Mouse (Mus musculus): Measurements from ENCODE around the gene Igsf3.

DNA sequence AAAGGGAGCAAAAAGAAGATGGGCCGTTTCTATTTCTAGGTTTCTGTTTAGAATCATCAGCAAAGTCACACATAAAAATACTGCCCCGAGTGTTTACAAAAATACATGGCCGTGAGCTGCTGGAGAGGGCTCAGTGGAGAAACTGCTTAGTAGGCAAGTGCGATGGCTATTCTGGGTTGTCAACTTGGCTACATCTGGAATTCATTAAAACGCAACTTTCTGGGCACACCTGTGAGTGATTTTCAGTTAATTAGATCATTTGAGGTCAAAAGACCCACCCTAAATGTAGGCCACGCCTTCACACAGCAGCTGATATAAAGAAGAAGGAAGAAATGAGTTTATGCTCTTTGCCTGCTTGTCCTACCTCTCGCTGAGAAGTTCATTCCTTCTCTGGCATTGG, 48.3 kb upstream of the Igsf3 start:
- TF ChIP-seq POLR2A (IDR thresholded peaks at IDR 0.05; ENCODE audit: insufficient read depth, low read depth, low read length), result no peak
- no peak for TF ChIP-seq EP300 (IDR thresholded peaks at IDR 0.05; ENCODE audit: insufficient read depth, low read depth, low read length)
- TF ChIP-seq CTCF (IDR thresholded peaks at IDR 0.05), result no peak

All from heart, adult 2 months (tissue).